ENCODE assay signal across 21 mouse cellular contexts in the genomic region with DNA sequence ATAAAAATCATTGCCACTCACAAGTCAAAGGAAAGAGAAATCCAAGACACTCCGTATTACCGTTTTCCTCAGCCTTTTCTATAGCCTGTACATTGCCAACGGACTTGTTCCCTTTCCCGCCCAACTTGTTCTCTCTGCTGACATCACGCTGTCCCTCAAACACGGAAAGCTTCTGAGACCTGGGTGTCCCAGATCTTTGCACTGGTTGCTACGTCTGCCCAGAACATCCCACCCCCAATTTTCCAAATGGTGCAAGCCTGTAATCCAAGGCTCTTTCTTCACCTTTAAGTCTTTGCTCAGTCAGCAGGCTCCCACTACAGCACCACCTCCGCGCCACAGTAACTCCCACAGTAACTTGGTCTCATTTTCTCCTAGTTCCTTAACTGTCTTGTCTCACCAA. TPM values are rescaled to one million over a fixed set of nuclear protein-coding genes. Genes with fewer than 3 reads are reported as not detected.
"Had no signal": no experiment of that assay in that cellular context is flagged by ENCODE, and none has a peak within 500 bp of the region (broad histone marks: within the 10 kb centered on the region; RNA-seq: fewer than 3 reads in every experiment).

No protein-coding gene starts in this region.

- H3K4me3 ChIP-seq: intestine, embryonic 15.5 days; limb, embryonic 12.5 days; liver, embryonic 13.5 days; midbrain, embryonic 10.5 days; myocyte had no signal

- H3K27ac ChIP-seq: intestine, embryonic 15.5 days; limb, embryonic 12.5 days; liver, embryonic 13.5 days; midbrain, embryonic 10.5 days; stomach, postnatal 0 days had no signal

- DNase-seq: kidney, adult 18-20 months; kidney, postnatal 10 days; kidney, postnatal 4 days; liver; liver, embryonic 13.5 days; lung, adult 18-20 months; lung, postnatal 36 days; midbrain, embryonic 14.5 days; thymus, adult 18-20 months; thymus, postnatal 14 days had no signal

- ATAC-seq: intestine, embryonic 15.5 days; lung, postnatal 0 days had no signal

- H3K36me3 ChIP-seq: intestine, embryonic 15.5 days; liver, embryonic 13.5 days had no signal

RNA-seq across cellular contexts. Expression of a gene that starts 15.2 kb away (rescaled TPM):
- total RNA-seq: layer of hippocampus, adult 8-10 months; layer of hippocampus, postnatal 25 days; left cerebral cortex, postnatal 14 days; megakaryocyte, adult 5-6 weeks; neutrophil, adult 5-6 weeks had no signal
- polyA plus RNA-seq: lung, postnatal 0 days; midbrain, embryonic 14.5 days had no signal
